Mouse (Mus musculus): ENCODE measurements around the gene Zfp710.

DNA sequence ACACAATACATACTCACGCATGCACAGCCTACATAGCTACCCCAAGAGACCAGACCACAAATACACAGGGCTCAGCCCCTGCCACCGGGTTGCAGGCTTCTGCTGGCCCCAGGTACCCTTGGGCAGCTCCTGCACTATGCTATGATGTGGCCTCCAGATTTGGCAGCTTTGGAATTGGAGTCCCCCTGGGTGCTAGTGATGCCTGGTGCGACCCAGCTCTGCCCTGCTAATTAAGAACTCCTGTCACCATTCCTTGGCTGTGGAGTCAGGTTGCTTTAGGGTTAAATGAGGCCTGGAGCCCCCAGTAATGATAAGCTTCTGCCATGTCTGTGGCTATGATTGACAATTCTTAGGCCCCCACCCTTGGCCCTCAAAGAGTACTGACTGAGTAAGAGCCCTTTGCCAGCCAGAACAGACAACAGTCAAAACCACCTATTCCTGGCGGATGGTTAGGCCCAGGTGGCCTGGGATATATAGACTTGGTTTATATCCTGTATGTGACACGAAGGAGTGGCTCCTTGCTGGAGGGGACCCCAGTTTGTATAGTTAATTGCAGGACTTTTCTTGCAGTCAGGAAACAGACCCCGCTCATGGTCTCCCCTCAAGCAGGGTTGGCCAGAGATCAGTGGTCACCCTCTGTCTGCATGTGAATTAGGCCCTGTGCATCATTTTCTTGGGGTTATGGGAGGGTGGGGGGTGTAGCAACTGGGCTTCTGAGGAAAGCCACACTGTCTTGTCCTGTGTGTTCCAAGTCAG is 52.5 kb downstream of the Zfp710 start:
- TF ChIP-seq CTCF (IDR thresholded peaks at IDR 0.05; ENCODE audit: control insufficient read depth, insufficient read depth, insufficient replicate concordance, low read depth, low read length): no peak
- no peak for TF ChIP-seq POLR2A (IDR thresholded peaks at IDR 0.05; ENCODE audit: control insufficient read depth, low read depth, low read length)
